Mouse (Mus musculus) limb, embryonic 13.5 days (tissue): ENCODE measurements at regions not wholly inside any gene's neighbourhood (a gene's known extent, or its start where the extent isn't known, plus 50 kb on each side); places are given as distances from the start of the nearest gene placed in this dataset.

ENCODE experiments used
- ATAC-seq: fragments of 200-750 bp; cut with Nextera tagmentation; 2 replicates; pipeline ENCODE4 v1.8.0; 2017; ENCODE audit warnings: low read depth, moderate number of reproducible peaks, moderate TSS enrichment; ENCODE audit not compliant: low FRiP score
- H3K27ac ChIP-seq: fragments of 300-500 bp; sonication (generic); 2 replicates; pipeline ENCODE4 v1.5.1; 2015; ENCODE audit warnings: inconsistent platforms, mild to moderate bottlenecking, moderate library complexity
- H3K27me3 ChIP-seq: fragments of 300-500 bp; sonication (generic); 2 replicates; pipeline ENCODE4 v1.6.1; 2015; ENCODE audit warnings: mild to moderate bottlenecking, inconsistent platforms
- H3K36me3 ChIP-seq: fragments of 300-500 bp; sonication (generic); 2 replicates; pipeline ENCODE4 v1.6.1; 2015; ENCODE audit warnings: inconsistent platforms, mild to moderate bottlenecking, moderate library complexity
- H3K4me1 ChIP-seq: fragments of 300-500 bp; sonication (generic); 2 replicates; pipeline ENCODE4 v1.6.1; 2015; ENCODE audit warnings: inconsistent platforms
- H3K4me2 ChIP-seq: fragments of 300-500 bp; sonication (generic); replicated peaks from 2 replicates; pipeline ENCODE4 v1.6.1; 2015; ENCODE audit warnings: inconsistent platforms, mild to moderate bottlenecking, moderate library complexity
- H3K4me3 ChIP-seq: fragments of 300-500 bp; sonication (generic); 2 replicates; pipeline ENCODE4 v1.5.1; 2015; ENCODE audit warnings: moderate library complexity, mild to moderate bottlenecking, inconsistent platforms
- H3K9ac ChIP-seq: fragments of 300-500 bp; sonication (generic); 2 replicates; pipeline ENCODE4 v1.6.1; 2015; ENCODE audit warnings: mild to moderate bottlenecking, inconsistent platforms
- H3K9me3 ChIP-seq: fragments of 300-500 bp; sonication (generic); 2 replicates; pipeline ENCODE4 v1.6.1; 2016; ENCODE audit warnings: inconsistent platforms
- WGBS: fragments of 180-500 bp; shearing (Covaris S2); methylation state at CpG from one replicate; pipeline ENCODE4 v1.1.7; 2015; 5-methylcytosine and 5-hydroxymethylcytosine counted together

DNA sequence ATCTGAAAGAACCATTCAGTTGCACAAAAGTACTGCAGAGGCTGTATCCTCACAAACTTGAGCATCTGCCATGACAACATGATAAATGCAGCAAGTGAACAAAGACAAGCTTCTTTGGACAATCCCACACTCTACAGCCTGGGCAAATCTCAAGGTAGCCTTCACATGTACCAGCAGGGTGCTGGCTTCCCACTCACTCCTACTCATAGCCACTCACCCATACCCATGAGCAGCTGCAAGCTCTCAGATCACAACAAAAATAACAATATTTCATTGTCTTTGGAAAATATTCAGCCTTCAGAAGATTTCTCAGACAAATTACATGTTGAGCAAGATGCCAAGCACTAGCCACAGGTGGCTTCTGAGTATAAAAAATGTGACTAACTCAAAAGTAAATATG lies 689.3 kb downstream of the Cypt12 start:
- H3K4me1 ChIP-seq: no peaks in the 10 kb centered on the region
- no peak overlapping the region for H3K4me3 ChIP-seq
- ATAC-seq: no peak
- H3K9me3 ChIP-seq: no peaks in the 10 kb centered on the region
- H3K27ac ChIP-seq: no peak overlapping the region
- H3K9ac ChIP-seq: no peak overlapping the region
- no peaks in the 10 kb centered on the region for H3K27me3 ChIP-seq
- no peaks in the 10 kb centered on the region for H3K36me3 ChIP-seq
- H3K4me2 ChIP-seq: no peak overlapping the region

DNA sequence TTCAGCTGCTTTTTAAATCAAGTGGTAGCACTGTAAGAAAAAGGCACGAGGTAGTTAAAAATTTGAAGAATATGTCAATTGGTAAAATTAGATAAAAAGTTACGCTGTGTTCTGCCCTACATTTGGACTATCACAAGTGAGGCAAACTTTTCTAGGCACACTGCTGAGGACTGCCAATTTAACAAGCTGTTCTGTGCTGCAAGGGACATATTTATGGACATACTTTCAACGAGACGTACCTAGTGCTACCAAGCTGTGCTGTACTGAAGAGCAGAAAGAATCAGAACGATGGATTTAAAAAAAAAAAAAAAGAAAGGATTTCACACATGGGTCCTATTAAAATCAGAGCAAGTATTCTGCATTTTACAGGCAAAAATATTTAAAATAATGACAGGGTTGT lies 692.1 kb downstream of the Cypt12 start:
- H3K9ac ChIP-seq: no peak overlapping the region
- H3K36me3 ChIP-seq: no peaks in the 10 kb centered on the region
- no peaks in the 10 kb centered on the region for H3K27me3 ChIP-seq
- no peak for ATAC-seq
- H3K4me2 ChIP-seq: no peak overlapping the region
- no peak overlapping the region for H3K4me3 ChIP-seq
- 47% methylated on average over 5 of the region's 5 CpGs for WGBS
- no peak overlapping the region for H3K27ac ChIP-seq
- H3K9me3 ChIP-seq: no peaks in the 10 kb centered on the region
- H3K4me1 ChIP-seq: no peaks in the 10 kb centered on the region

GRCm38 (mm10) chr3:18641688-18642087 lies 693.5 kb downstream of the Cypt12 start:
- no peak overlapping the region for H3K4me2 ChIP-seq

DNA sequence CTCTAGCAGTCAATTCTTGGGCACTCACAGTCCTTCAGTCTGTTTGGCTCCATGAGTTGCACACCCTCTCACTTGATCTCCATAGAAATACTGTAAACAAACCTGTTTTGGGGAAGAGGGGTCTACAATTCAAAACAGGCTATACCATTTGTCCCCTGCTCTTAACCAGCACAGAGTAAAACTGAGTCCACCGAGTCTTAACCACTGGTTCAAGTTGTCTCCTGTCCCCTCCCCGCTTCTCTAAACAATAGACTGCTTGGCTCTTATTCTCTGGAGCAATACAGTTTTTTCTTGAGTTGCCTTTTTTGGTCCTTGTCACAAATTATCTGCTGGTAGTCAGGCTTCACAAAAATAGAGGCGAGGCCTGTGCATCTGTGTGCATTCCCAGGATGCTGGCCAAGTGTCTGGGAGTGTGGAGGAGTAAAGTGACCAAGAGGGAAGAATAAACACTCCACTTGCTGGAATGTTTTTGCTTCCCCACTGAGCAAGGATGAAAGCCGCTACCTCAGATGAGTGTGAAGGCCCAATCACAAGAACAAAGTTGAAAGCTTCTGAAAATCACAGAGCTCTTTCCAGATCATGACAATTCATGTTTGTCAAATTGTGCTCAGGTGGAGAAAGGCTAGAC lies 695.3 kb downstream of the Cypt12 start:
- Histone ChIP-seq H3K4me3 (no peak overlapping the region), H3K4me1 (no peaks in the 10 kb centered on the region), H3K27me3 (no peaks in the 10 kb centered on the region), H3K36me3 (no peaks in the 10 kb centered on the region), H3K9me3 (no peaks in the 10 kb centered on the region), H3K9ac (no peak overlapping the region), H3K27ac (no peak overlapping the region), H3K4me2 (no peak overlapping the region)
- ATAC-seq: no peak
- WGBS: 77% methylated on average over 4 of the region's 4 CpGs

More at GRCm38 (mm10) chr3:18641688-18642087, 693.5 kb downstream of the Cypt12 start:
- ATAC-seq: no peak
- no peaks in the 10 kb centered on the region for H3K4me1 ChIP-seq
- WGBS: 83% methylated on average over 1 of the region's 1 CpGs
- no peak overlapping the region for H3K27ac ChIP-seq
- H3K4me3 ChIP-seq: no peak overlapping the region
- H3K36me3 ChIP-seq: no peaks in the 10 kb centered on the region
- H3K27me3 ChIP-seq: no peaks in the 10 kb centered on the region
- no peak overlapping the region for H3K9ac ChIP-seq
- H3K9me3 ChIP-seq: no peaks in the 10 kb centered on the region

DNA sequence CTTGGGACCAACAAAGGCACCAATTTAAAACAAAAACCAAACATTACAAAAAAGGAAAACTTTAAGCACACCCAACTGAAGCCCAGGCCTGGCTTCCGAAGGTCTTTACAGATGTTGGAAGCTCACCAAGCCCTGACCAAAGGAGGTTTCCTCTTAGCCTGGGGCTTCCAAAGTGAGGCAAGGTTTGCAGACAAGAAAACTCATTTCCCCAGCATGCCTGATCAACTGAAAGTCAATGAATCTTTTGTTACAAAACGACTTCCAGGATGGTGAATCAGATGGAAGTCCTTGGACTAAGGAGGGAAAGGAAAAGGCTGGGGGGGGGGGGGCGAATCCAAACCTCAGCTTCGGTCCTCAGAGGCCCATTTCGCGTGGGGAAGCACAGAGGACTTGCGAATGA lies 697.3 kb downstream of the Cypt12 start:
- H3K27me3 ChIP-seq: no peaks in the 10 kb centered on the region
- no peak for ATAC-seq
- no peak overlapping the region for H3K4me2 ChIP-seq
- no peaks in the 10 kb centered on the region for H3K4me1 ChIP-seq
- H3K9me3 ChIP-seq: no peaks in the 10 kb centered on the region
- H3K36me3 ChIP-seq: no peaks in the 10 kb centered on the region
- no peak overlapping the region for H3K27ac ChIP-seq
- 60% methylated on average over 7 of the region's 7 CpGs for WGBS
- no peak overlapping the region for H3K9ac ChIP-seq
- no peak overlapping the region for H3K4me3 ChIP-seq

DNA sequence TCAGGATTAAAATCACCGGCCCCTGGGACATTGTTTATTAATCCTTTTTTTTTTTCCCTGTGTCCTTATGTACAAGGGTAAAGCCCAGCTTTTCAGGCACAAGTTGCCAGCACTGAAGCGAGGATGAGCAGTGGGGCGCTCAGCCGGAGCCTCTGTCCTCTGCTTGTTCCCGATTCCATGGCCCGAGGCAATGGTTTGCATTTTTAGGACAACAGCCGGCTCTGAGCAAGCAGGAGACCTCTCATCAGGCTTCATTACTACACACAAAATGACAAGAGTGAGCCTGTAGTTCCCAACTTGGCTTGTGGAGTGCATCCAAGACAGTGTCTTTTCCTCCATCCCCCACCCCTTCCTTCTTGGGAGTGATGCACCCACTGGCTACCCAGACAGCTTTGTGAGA lies 697.7 kb downstream of the Cypt12 start:
- no peaks in the 10 kb centered on the region for H3K36me3 ChIP-seq
- WGBS: 82% methylated on average over 7 of the region's 7 CpGs
- H3K4me2 ChIP-seq: no peak overlapping the region
- H3K4me3 ChIP-seq: no peak overlapping the region
- ATAC-seq: no peak
- H3K27me3 ChIP-seq: no peaks in the 10 kb centered on the region
- no peaks in the 10 kb centered on the region for H3K9me3 ChIP-seq
- no peak overlapping the region for H3K9ac ChIP-seq
- H3K27ac ChIP-seq: no peak overlapping the region
- no peaks in the 10 kb centered on the region for H3K4me1 ChIP-seq

- WGBS: 68% methylated on average over 1 of the region's 1 CpGs
Measured at GRCm38 (mm10) chr3:18653557-18653956, 705.3 kb downstream of the Cypt12 start.

GRCm38 (mm10) chr3:18665738-18666137 lies 717.5 kb downstream of the Cypt12 start:
- no peak for ATAC-seq
- H3K4me3 ChIP-seq: no peak overlapping the region
- WGBS: 22% methylated on average over 2 of the region's 2 CpGs
- no peaks in the 10 kb centered on the region for H3K4me1 ChIP-seq
- H3K9me3 ChIP-seq: no peaks in the 10 kb centered on the region
- H3K27me3 ChIP-seq: no peaks in the 10 kb centered on the region
- H3K36me3 ChIP-seq: no peaks in the 10 kb centered on the region
- no peak overlapping the region for H3K27ac ChIP-seq
- H3K4me2 ChIP-seq: no peak overlapping the region
- H3K9ac ChIP-seq: no peak overlapping the region

More at GRCm38 (mm10) chr3:18653557-18653956, 705.3 kb downstream of the Cypt12 start:
- Histone ChIP-seq H3K4me1 (no peaks in the 10 kb centered on the region), H3K4me3 (no peak overlapping the region), H3K27me3 (no peaks in the 10 kb centered on the region), H3K9me3 (no peaks in the 10 kb centered on the region), H3K9ac (no peak overlapping the region), H3K27ac (no peak overlapping the region), H3K36me3 (no peaks in the 10 kb centered on the region), H3K4me2 (no peak overlapping the region)
- ATAC-seq: no peak

DNA sequence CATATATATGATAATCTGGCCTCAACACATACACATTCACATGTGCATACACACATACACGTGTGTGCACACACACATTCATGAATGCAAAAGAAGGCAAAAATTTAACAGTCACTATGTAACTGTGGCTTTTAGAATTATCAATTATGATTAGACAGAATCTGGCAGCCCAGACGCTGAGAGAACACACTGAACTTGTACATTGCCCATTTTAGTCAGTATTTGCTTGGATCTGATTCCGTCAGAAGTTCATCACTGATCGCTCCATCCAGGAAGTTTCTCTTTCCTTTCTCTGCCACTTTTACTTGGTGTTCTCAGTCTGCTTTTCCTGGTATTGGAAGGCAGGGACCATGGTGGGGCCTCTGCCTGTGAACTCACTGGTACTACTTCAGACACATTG lies 719.5 kb downstream of the Cypt12 start:
- Histone ChIP-seq H3K4me2 (no peak overlapping the region), H3K4me1 (no peaks in the 10 kb centered on the region), H3K9ac (no peak overlapping the region), H3K4me3 (no peak overlapping the region), H3K27me3 (no peaks in the 10 kb centered on the region), H3K36me3 (no peaks in the 10 kb centered on the region), H3K27ac (no peak overlapping the region), H3K9me3 (no peaks in the 10 kb centered on the region)
- ATAC-seq: no peak
- 90% methylated on average over 4 of the region's 4 CpGs for WGBS

GRCm38 (mm10) chr3:18668936-18669335 lies 720.7 kb downstream of the Cypt12 start:
- no peaks in the 10 kb centered on the region for H3K9me3 ChIP-seq
- H3K4me1 ChIP-seq: no peaks in the 10 kb centered on the region
- no peak for ATAC-seq
- no peaks in the 10 kb centered on the region for H3K36me3 ChIP-seq
- H3K27ac ChIP-seq: no peak overlapping the region
- no peak overlapping the region for H3K4me2 ChIP-seq
- H3K9ac ChIP-seq: no peak overlapping the region
- no peak overlapping the region for H3K4me3 ChIP-seq
- 69% methylated on average over 3 of the region's 3 CpGs for WGBS
- no peaks in the 10 kb centered on the region for H3K27me3 ChIP-seq

- 74% methylated on average over 5 of the region's 5 CpGs for WGBS
- no peak for ATAC-seq
Measured at GRCm38 (mm10) chr3:18670203-18670700, 722.0 kb downstream of the Cypt12 start.

GRCm38 (mm10) chr3:18671681-18672080 lies 723.5 kb downstream of the Cypt12 start:
- Histone ChIP-seq H3K27ac (no peak overlapping the region), H3K9me3 (no peaks in the 10 kb centered on the region), H3K27me3 (no peaks in the 10 kb centered on the region), H3K36me3 (no peaks in the 10 kb centered on the region), H3K4me1 (no peaks in the 10 kb centered on the region), H3K9ac (no peak overlapping the region), H3K4me3 (no peak overlapping the region), H3K4me2 (no peak overlapping the region)
- ATAC-seq: no peak
- 72% methylated on average over 1 of the region's 1 CpGs for WGBS

More at GRCm38 (mm10) chr3:18670203-18670700, 722.0 kb downstream of the Cypt12 start:
- Histone ChIP-seq H3K9me3 (no peaks in the 10 kb centered on the region), H3K4me3 (no peak overlapping the region), H3K4me2 (no peak overlapping the region), H3K27ac (no peak overlapping the region), H3K27me3 (no peaks in the 10 kb centered on the region), H3K4me1 (no peaks in the 10 kb centered on the region), H3K36me3 (no peaks in the 10 kb centered on the region), H3K9ac (no peak overlapping the region)
